Mouse (Mus musculus): ENCODE measurements at regions not wholly inside any gene's neighbourhood (a gene's known extent, or its start where the extent isn't known, plus 50 kb on each side); places are given as distances from the start of the nearest gene placed in this dataset.

DNA sequence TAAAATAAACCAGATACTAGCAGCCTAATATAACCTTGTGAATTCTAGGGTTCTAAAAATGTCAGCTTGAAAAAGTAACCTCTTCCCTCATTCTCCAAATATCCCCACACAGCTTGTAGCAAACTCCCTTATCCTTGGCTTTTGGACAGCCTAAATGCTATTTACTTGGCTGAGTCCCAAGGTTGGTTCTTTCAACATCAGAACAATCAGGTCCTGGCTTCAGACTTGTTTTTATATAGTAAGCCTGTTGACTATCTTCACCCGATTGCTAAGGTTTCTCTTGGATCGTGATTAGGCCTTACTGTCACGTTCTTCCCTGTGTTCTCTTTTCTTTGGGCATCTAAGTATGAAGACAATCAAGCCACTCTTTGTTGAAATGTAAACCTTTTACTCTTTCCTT, 174.1 kb upstream of the Avpr1a start:
- Histone ChIP-seq H3K4me1 (replicated peaks) (no peaks in the 10 kb centered on the region), H3K27me3 (ENCODE audit: insufficient read depth, poor library complexity, severe bottlenecking) (no peaks in the 10 kb centered on the region), H3K36me3 (no peaks in the 10 kb centered on the region), H3K9me3 (no peaks in the 10 kb centered on the region), H3K4me3 (no peak overlapping the region), H3K27ac (no peak overlapping the region)
- WGBS, result 92% methylated on average over 3 of the region's 3 CpGs
- no peak for DNase-seq (ENCODE audit: low spot score)

DNA sequence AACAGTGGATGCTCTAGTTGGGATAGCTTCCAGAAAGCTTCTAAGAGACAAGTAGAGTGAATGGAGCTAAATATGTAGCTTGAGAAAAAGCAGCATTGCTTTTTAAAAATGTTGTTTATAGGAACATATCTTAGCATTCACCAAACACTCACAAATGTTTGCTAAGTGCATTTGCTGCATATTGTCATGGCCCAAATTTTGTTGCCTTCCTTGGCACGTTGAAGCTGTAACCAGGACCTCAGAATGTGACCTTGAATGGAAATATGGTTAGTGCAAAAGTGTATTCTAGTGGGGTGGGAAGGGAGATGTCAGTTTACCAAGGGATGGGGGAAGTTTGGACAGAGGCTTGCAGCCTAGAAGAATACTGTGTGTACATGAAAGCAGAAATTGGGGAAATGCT, 166.9 kb upstream of the Rxylt1 start:
- Histone ChIP-seq H3K4me3 (no peak overlapping the region), H3K9me3 (no peaks in the 10 kb centered on the region), H3K4me1 (replicated peaks) (no peaks in the 10 kb centered on the region), H3K27me3 (ENCODE audit: insufficient read depth, poor library complexity, severe bottlenecking) (no peaks in the 10 kb centered on the region), H3K36me3 (no peaks in the 10 kb centered on the region), H3K27ac (no peak overlapping the region)
- no peak for DNase-seq (ENCODE audit: low spot score)
- 72% methylated on average over 1 of the region's 1 CpGs for WGBS

DNA sequence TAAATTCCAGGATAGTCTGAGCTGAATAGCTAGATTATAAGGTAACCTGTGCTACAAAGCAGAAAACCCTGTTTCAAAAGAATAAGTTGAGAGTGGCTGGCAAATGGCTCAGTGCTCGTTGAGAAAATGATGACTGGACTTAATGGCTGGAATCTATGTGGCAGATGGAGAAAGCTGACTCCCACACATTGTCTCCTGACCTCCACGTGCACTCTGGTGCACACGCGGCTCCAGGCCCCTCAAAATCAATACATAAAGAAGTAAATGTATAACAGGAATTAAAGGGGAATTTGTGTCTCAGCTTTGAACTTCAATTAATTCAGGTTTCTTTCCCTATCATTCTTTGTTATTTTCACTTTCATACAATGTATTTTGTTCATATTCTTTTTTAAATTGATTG, 162.2 kb upstream of the Rxylt1 start:
- Histone ChIP-seq H3K36me3 (no peaks in the 10 kb centered on the region), H3K4me1 (replicated peaks) (no peaks in the 10 kb centered on the region), H3K27ac (no peak overlapping the region), H3K9me3 (no peaks in the 10 kb centered on the region), H3K27me3 (ENCODE audit: insufficient read depth, poor library complexity, severe bottlenecking) (no peaks in the 10 kb centered on the region), H3K4me3 (no peak overlapping the region)
- DNase-seq (ENCODE audit: low spot score), result no peak
- 60% methylated on average over 4 of the region's 4 CpGs for WGBS

DNA sequence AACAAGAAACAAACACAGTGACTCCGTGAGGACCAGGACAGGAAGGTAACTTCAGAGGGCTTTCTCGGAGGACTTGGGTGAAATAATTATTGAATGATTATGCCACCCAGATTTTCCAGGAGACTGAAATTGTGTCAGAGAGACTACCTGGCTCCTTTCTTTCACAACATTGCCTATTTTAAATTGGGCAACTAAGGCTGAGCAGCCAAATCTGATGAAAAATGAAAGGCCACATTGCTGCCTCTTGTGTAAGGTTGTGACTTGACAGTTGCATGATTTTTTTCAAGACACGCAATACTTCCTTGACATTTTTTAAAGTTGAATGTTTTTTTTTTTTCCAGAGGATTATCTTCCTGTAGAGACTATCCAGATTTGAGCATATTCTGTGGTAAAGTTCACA, 161.5 kb upstream of the Rxylt1 start:
- no peak overlapping the region for H3K27ac ChIP-seq
- no peaks in the 10 kb centered on the region for H3K9me3 ChIP-seq
- H3K4me1 ChIP-seq (replicated peaks), result no peaks in the 10 kb centered on the region
- H3K4me3 ChIP-seq, result no peak overlapping the region
- H3K36me3 ChIP-seq, result no peaks in the 10 kb centered on the region
- no peak for DNase-seq (ENCODE audit: low spot score)
- WGBS, result 86% methylated on average over 3 of the region's 3 CpGs
- no peaks in the 10 kb centered on the region for H3K27me3 ChIP-seq (ENCODE audit: insufficient read depth, poor library complexity, severe bottlenecking)

DNA sequence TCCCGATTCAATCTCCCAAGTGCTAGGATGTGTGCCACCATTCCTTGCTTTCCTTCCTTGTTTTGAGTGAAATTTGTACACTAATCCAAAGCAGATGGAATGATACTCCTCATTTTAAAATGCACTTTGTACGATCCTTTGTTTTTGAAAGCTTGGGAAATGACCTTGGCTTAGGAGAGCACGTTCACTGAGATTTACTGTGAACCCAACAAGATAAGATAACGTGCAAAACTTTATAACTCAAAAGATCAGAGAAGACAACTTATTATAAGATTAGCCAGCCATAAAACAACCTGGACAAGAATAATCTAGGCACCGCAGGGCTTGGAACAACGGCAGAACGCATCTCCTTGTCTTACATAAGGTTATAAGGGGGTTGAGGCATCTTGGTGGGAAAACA, 134.6 kb upstream of the Rxylt1 start:
- H3K36me3 ChIP-seq, result no peaks in the 10 kb centered on the region
- peaks cover 3% of the 10 kb centered on the region; the same call in 1 of the 2 replicates for H3K4me1 ChIP-seq (replicated peaks)
- H3K27me3 ChIP-seq (ENCODE audit: insufficient read depth, poor library complexity, severe bottlenecking), result no peaks in the 10 kb centered on the region
- H3K9me3 ChIP-seq, result no peaks in the 10 kb centered on the region
- no peak for DNase-seq (ENCODE audit: low spot score)
- no peak overlapping the region for H3K4me3 ChIP-seq
- no peak overlapping the region for H3K27ac ChIP-seq
- WGBS, result 86% methylated on average over 7 of the region's 7 CpGs

DNA sequence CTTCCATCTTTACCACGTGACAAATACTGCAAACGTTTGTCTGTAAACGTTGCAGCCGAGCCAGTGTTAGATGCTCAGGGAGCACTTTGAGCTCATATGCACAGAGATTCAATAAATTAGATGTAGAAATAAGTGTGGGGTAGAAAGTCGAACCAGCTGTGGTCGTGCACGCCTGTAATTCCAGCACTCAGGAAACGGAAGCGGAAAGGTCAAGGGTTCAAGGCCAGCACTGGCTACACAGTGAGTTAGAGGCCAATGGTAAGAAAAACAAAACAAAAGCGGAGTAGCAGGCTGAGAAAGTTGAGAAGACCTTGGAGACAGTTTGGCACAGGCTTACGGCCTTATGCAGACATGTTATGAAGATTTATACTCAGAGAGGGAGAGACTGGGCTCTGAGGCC, 133.6 kb upstream of the Rxylt1 start:
- H3K4me1 ChIP-seq (replicated peaks), result peaks cover 3% of the 10 kb centered on the region; the same call in 1 of the 2 replicates
- no peaks in the 10 kb centered on the region for H3K27me3 ChIP-seq (ENCODE audit: insufficient read depth, poor library complexity, severe bottlenecking)
- no peak overlapping the region for H3K4me3 ChIP-seq
- H3K9me3 ChIP-seq, result no peaks in the 10 kb centered on the region
- WGBS, result 68% methylated on average over 11 of the region's 11 CpGs
- no peaks in the 10 kb centered on the region for H3K36me3 ChIP-seq
- H3K27ac ChIP-seq, result no peak overlapping the region
- DNase-seq (ENCODE audit: low spot score), result peak; percentile 52

DNA sequence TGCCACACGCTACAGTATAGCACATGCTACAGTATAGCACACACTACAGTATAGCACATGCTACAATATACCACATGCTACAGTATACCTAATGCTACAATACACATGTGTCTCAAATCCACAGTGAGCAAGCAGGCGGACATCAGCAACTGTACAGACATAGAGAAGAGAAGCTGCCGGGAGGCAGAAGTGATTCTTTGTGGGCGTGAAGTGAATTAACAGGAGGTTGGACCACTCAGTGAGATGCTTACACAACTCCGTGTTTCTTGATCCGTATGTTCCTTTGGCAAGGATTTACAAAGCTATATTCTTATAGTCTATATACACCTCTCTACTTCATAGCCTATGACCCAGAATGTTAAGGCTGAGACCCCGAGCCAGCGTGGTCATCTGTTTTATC, 128.5 kb upstream of the Rxylt1 start:
- H3K27ac ChIP-seq, result no peak overlapping the region
- peaks cover 6% of the 10 kb centered on the region; the same call in 1 of the 2 replicates for H3K4me1 ChIP-seq (replicated peaks)
- no peak overlapping the region for H3K4me3 ChIP-seq
- WGBS, result 92% methylated on average over 8 of the region's 8 CpGs
- no peaks in the 10 kb centered on the region for H3K36me3 ChIP-seq
- H3K9me3 ChIP-seq, result no peaks in the 10 kb centered on the region
- no peak for DNase-seq (ENCODE audit: low spot score)
- no peaks in the 10 kb centered on the region for H3K27me3 ChIP-seq (ENCODE audit: insufficient read depth, poor library complexity, severe bottlenecking)

DNA sequence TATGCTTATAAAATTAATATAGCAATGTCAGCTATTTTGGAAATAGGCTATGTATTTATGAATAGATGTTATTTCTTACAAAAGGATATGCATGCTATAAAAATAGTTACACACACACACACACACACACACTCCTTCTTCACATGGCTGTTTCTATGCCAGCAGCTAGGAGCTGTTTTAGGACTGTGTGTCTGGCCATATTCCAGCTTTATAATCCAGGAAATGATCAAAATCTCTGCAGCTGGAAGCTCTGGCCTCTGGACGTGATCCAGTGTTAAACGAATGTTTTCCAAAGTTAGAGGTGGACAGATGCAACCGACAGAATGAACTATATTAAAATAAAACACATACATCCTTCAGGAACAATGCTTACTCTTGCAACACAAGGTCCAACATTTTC, 125.9 kb upstream of the Rxylt1 start:
- H3K9me3 ChIP-seq, result no peaks in the 10 kb centered on the region
- 93% methylated on average over 3 of the region's 3 CpGs for WGBS

DNA sequence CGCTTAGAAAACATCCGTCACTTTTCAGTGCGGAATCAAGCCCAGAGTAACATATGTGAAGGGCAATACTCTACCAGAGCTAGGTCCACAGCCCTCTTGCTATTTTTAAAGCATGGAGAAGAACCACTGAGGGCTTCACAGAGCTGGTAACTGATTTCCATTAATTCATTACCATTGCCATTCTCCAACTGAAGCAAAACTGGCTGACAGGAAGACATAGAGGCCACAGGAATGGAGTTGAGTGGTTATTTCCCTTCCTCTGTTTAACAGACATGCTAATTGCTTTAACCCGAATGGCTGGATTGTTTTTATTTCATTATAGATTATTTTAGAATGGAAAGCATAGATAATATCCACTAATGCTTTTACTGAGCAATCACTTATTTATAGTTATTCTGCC, 120.4 kb upstream of the Rxylt1 start:
- 92% methylated on average over 4 of the region's 4 CpGs for WGBS
- Histone ChIP-seq H3K36me3 (no peaks in the 10 kb centered on the region), H3K27ac (no peak overlapping the region), H3K27me3 (ENCODE audit: insufficient read depth, poor library complexity, severe bottlenecking) (no peaks in the 10 kb centered on the region), H3K9me3 (no peaks in the 10 kb centered on the region), H3K4me1 (replicated peaks) (0 out of 2 replicates have a peak, but pooled peaks cover 3% of the 10 kb centered on the region), H3K4me3 (no peak overlapping the region)
- no peak for DNase-seq (ENCODE audit: low spot score)

More for the DNA sequence above, 125.9 kb upstream of the Rxylt1 start:
- DNase-seq (ENCODE audit: low spot score), result no peak
- no peaks in the 10 kb centered on the region for H3K36me3 ChIP-seq
- H3K27ac ChIP-seq, result no peak overlapping the region
- H3K4me1 ChIP-seq (replicated peaks), result 0 out of 2 replicates have a peak, but pooled peaks cover 3% of the 10 kb centered on the region
- H3K4me3 ChIP-seq, result no peak overlapping the region
- no peaks in the 10 kb centered on the region for H3K27me3 ChIP-seq (ENCODE audit: insufficient read depth, poor library complexity, severe bottlenecking)

DNA sequence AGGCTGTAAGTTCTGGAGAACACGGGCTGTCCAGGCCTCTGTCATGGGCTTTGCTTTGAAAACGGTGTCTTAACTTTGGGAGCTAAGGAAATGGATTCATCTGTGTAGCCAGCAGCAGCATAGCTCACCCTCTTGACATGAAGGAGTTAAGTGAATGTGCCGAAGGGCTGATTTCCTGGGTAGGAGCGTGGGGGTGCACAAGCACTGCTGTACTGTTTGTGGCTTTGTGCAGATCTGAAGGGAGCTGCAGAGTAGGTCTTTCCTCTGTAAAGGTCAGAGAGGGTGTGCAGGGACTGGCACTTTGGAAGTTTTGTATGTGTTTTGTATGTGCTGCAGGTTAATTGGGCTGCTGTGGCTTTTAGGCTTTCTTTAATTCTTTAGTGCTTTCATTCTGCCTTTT, 102.6 kb upstream of the Rxylt1 start:
- WGBS, result 57% methylated on average over 4 of the region's 4 CpGs

DNA sequence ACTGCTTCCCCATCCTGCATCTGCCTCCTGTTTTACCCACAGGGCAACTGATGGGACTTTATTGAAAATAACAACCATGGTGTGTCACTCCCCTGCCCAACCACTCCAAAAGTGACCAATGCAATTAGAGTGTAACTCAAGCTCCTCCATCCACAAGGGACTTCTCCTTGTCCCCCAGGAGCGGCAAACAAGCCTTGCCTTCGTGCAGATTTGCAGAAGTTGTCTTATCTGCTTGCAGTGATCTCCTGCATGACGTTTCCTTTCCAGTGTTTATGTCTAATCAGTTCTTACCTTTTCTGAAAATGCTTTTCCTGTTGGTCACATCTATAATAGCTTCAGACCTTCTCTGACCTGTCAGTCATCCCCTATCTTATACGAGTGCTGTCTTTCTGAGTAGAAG, 100.5 kb upstream of the Rxylt1 start:
- no peak for DNase-seq (ENCODE audit: low spot score)
- no peaks in the 10 kb centered on the region for H3K36me3 ChIP-seq
- no peaks in the 10 kb centered on the region for H3K9me3 ChIP-seq
- no peak overlapping the region for H3K27ac ChIP-seq
- no peaks in the 10 kb centered on the region for H3K27me3 ChIP-seq (ENCODE audit: insufficient read depth, poor library complexity, severe bottlenecking)
- peaks cover 5% of the 10 kb centered on the region; the same call in 1 of the 2 replicates for H3K4me1 ChIP-seq (replicated peaks)
- 86% methylated on average over 4 of the region's 4 CpGs for WGBS
- H3K4me3 ChIP-seq, result no peak overlapping the region

More for the DNA sequence above, 102.6 kb upstream of the Rxylt1 start:
- no peaks in the 10 kb centered on the region for H3K36me3 ChIP-seq
- no peaks in the 10 kb centered on the region for H3K9me3 ChIP-seq
- peaks cover 5% of the 10 kb centered on the region; the same call in 1 of the 2 replicates for H3K4me1 ChIP-seq (replicated peaks)
- no peak overlapping the region for H3K4me3 ChIP-seq
- no peaks in the 10 kb centered on the region for H3K27me3 ChIP-seq (ENCODE audit: insufficient read depth, poor library complexity, severe bottlenecking)
- no peak for DNase-seq (ENCODE audit: low spot score)
- H3K27ac ChIP-seq, result no peak overlapping the region

DNA sequence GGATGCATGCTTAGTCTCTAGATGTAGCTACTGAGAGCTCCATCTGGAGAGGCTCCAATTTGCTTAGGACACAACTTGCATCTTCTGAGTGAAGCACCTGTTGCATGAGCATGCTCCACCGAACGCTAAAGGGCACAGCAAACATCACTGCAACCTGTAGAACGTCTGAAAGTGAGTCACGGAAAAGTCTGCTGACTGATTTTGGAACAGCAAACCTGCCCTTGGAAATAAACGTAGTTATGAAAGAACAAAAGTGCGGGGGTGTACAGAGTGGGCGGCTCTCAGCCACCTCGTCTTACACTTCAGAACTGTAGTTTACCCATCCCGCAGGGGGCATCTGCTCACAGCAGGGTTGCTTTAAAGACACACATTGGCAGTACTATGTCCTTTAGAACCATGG, 97.0 kb upstream of the Rxylt1 start:
- Histone ChIP-seq H3K27ac (no peak overlapping the region), H3K4me3 (no peak overlapping the region)
- WGBS, result 89% methylated on average over 9 of the region's 9 CpGs

DNA sequence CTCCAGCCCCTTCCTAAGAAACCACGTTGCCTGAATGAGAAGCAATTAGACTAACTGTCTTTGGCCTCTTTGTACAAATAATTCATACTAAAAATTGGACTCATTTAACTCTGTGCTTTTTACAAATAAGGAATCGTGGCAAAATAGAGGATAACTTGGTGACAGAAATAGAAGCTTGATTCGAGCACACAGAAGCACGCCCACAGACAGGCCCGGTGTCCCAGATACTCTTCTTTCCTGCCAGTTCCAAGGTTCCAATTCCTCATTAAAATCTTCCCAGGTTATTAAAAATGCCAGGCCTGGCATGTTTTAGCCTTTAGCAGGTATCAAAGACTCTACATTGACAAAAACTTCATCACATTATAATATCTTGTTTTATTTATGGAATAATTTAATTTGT, 96.2 kb upstream of the Rxylt1 start:
- no peaks in the 10 kb centered on the region for H3K4me1 ChIP-seq (replicated peaks)
- H3K9me3 ChIP-seq, result no peaks in the 10 kb centered on the region
- H3K27ac ChIP-seq, result no peak overlapping the region
- H3K27me3 ChIP-seq (ENCODE audit: insufficient read depth, poor library complexity, severe bottlenecking), result no peaks in the 10 kb centered on the region
- DNase-seq (ENCODE audit: low spot score), result no peak
- H3K36me3 ChIP-seq, result no peaks in the 10 kb centered on the region
- no peak overlapping the region for H3K4me3 ChIP-seq
- WGBS, result 90% methylated on average over 5 of the region's 5 CpGs

More for the DNA sequence above, 97.0 kb upstream of the Rxylt1 start:
- Histone ChIP-seq H3K9me3 (no peaks in the 10 kb centered on the region), H3K27me3 (ENCODE audit: insufficient read depth, poor library complexity, severe bottlenecking) (no peaks in the 10 kb centered on the region), H3K36me3 (no peaks in the 10 kb centered on the region), H3K4me1 (replicated peaks) (no peaks in the 10 kb centered on the region)
- no peak for DNase-seq (ENCODE audit: low spot score)

DNA sequence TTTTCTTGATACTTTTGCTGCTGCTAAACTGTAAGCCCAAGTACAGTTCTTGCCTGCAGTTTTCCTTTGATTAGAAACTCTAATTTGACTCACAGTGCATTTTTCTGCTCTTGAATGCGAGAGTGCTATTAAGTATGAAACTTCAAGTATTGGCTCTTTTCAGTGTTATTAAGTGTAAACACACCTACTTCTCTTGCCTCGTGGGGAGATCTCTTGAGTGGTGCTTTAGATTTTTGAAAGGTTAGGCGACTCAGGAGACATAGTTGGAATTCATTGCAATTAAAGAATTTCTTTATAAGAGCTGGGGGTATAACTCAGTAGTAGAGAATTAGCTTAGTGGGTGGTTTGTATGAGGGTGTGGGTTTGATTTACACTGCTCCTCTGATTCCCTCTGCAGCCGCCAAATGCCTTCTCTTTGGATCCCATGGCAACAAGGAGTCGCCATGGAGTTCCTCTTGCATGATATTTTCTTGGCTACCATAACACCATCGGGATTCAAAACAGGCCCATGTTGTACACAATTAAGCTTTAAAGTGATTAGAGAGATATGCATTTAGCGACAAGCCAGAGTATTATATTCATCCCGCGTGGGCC, 88.1 kb upstream of the Rxylt1 start:
- Histone ChIP-seq H3K4me3 (no peak overlapping the region), H3K27me3 (ENCODE audit: insufficient read depth, poor library complexity, severe bottlenecking) (no peaks in the 10 kb centered on the region), H3K27ac (no peak overlapping the region), H3K9me3 (no peaks in the 10 kb centered on the region), H3K4me1 (replicated peaks) (no peaks in the 10 kb centered on the region), H3K36me3 (no peaks in the 10 kb centered on the region)
- no peak for DNase-seq (ENCODE audit: low spot score)
- 88% methylated on average over 9 of the region's 9 CpGs for WGBS
